Mouse (Mus musculus) lung, postnatal 0 days (tissue): ENCODE measurements at regions not wholly inside any gene's neighbourhood (a gene's known extent, or its start where the extent isn't known, plus 50 kb on each side); places are given as distances from the start of the nearest gene placed in this dataset.

ENCODE experiments used
- ATAC-seq: fragments of 200-750 bp; cut with Nextera tagmentation; 2 replicates; pipeline ENCODE4 v1.8.0; 2017; ENCODE audit warnings: moderate library complexity
- DNase-seq: peaks from one replicate; pipeline ENCODE4 v3.0.0-alpha.2; 2016; ENCODE audit warnings: low spot score
- H3K27ac ChIP-seq: fragments of 300-500 bp; sonication (generic); 2 replicates; pipeline ENCODE4 v1.5.1; 2014; ENCODE audit warnings: antibody characterized with exemption, mild to moderate bottlenecking, low read length, mixed read lengths
- H3K27me3 ChIP-seq: fragments of 300-500 bp; sonication (generic); replicated peaks from 2 replicates; pipeline ENCODE4 v1.6.1; 2014; ENCODE audit warnings: low read length, mixed read lengths; ENCODE audit not compliant: insufficient read depth
- H3K36me3 ChIP-seq: fragments of 300-500 bp; sonication (generic); 2 replicates; pipeline ENCODE4 v1.6.1; 2014; ENCODE audit warnings: low read length, mixed read lengths; ENCODE audit not compliant: insufficient read depth
- H3K4me1 ChIP-seq: fragments of 300-500 bp; sonication (generic); 2 replicates; pipeline ENCODE4 v1.6.1; 2014; ENCODE audit warnings: antibody characterized with exemption, low read depth, low read length, mixed read lengths; ENCODE audit not compliant: insufficient read depth
- H3K4me2 ChIP-seq: fragments of 300-500 bp; sonication (generic); replicated peaks from 2 replicates; pipeline ENCODE4 v1.6.1; 2014; ENCODE audit warnings: low read depth, mild to moderate bottlenecking, low read length, moderate library complexity, mixed read lengths
- H3K4me3 ChIP-seq: fragments of 300-500 bp; sonication (generic); 2 replicates; pipeline ENCODE4 v1.5.1; 2014; ENCODE audit warnings: low read depth, low read length
- H3K9ac ChIP-seq: fragments of 300-500 bp; sonication (generic); replicated peaks from 2 replicates; pipeline ENCODE4 v1.6.1; 2014; ENCODE audit warnings: low read depth, mild to moderate bottlenecking
- H3K9me3 ChIP-seq: fragments of 300-500 bp; sonication (generic); 2 replicates; pipeline ENCODE4 v1.6.1; 2016; ENCODE audit warnings: low read length, mixed read lengths
- CTCF ChIP-seq: IDR thresholded peaks from 2 replicates; pipeline ENCODE4 v1.5.1; 2016; ENCODE audit warnings: antibody characterized with exemption, mild to moderate bottlenecking
- EP300 ChIP-seq: IDR thresholded peaks from 2 replicates; pipeline ENCODE4 v1.6.1; 2016; ENCODE audit warnings: antibody characterized with exemption, mild to moderate bottlenecking, control low read depth
- WGBS: fragments of 180-500 bp; shearing (Covaris S2); extraction: QIAGEN DNeasy Blood & Tissue Kit; methylation state at CpG from one replicate; pipeline ENCODE4 v1.1.7; 2014; 5-methylcytosine and 5-hydroxymethylcytosine counted together

GRCm38 (mm10) chr6:66206197-66206925 lies 254.0 kb downstream of the 4930544G11Rik start:
- Histone ChIP-seq H3K27me3 (no peaks in the 10 kb centered on the region), H3K4me1 (no peaks in the 10 kb centered on the region), H3K9ac (no peak overlapping the region), H3K4me3 (no peak overlapping the region), H3K9me3 (no peaks in the 10 kb centered on the region), H3K4me2 (no peak overlapping the region), H3K27ac (no peak overlapping the region), H3K36me3 (no peaks in the 10 kb centered on the region)
- WGBS = 57% methylated on average over 5 of the region's 5 CpGs
- TF ChIP-seq EP300 (no peak), CTCF (no peak)
- DNase-seq (no peak), ATAC-seq (no peak)

GRCm38 (mm10) chr6:66217543-66217942 lies 265.1 kb downstream of the 4930544G11Rik start:
- Histone ChIP-seq H3K27ac (no peak overlapping the region), H3K36me3 (no peaks in the 10 kb centered on the region), H3K9ac (no peak overlapping the region), H3K27me3 (no peaks in the 10 kb centered on the region), H3K4me1 (no peaks in the 10 kb centered on the region), H3K9me3 (no peaks in the 10 kb centered on the region), H3K4me3 (no peak overlapping the region), H3K4me2 (no peak overlapping the region)
- ATAC-seq (no peak), DNase-seq (no peak)
- WGBS = 49% methylated on average over 2 of the region's 2 CpGs
- TF ChIP-seq EP300 (no peak), CTCF (no peak)

GRCm38 (mm10) chr6:66224164-66224903 lies 271.9 kb downstream of the 4930544G11Rik start:
- ATAC-seq (peak; percentile 68), DNase-seq (peak; percentile 60)
- no peaks in the 10 kb centered on the region for H3K9me3 ChIP-seq
- H3K27me3 ChIP-seq = no peaks in the 10 kb centered on the region
- no peak overlapping the region for H3K4me3 ChIP-seq
- no peak overlapping the region for H3K27ac ChIP-seq
- H3K4me2 ChIP-seq = no peak overlapping the region
- TF ChIP-seq EP300 = no peak
- TF ChIP-seq CTCF = peak; percentile 9; the same call in 1 of the 2 replicates
- no peak overlapping the region for H3K9ac ChIP-seq
- no peaks in the 10 kb centered on the region for H3K4me1 ChIP-seq
- WGBS = 50% methylated on average over 4 of the region's 4 CpGs
- no peaks in the 10 kb centered on the region for H3K36me3 ChIP-seq

- no peaks in the 10 kb centered on the region for H3K27me3 ChIP-seq
- WGBS = 65% methylated on average over 2 of the region's 2 CpGs
- no peak overlapping the region for H3K27ac ChIP-seq
Observed at GRCm38 (mm10) chr6:66236368-66236767, 284.0 kb downstream of the 4930544G11Rik start.

GRCm38 (mm10) chr6:66255378-66255777 lies 279.8 kb upstream of the Mad2l1 start:
- DNase-seq (peak; percentile 82), ATAC-seq (peak; percentile 90)
- Histone ChIP-seq H3K4me3 (no peak overlapping the region), H3K4me1 (no peaks in the 10 kb centered on the region; the same call in 1 of the 2 replicates), H3K36me3 (no peaks in the 10 kb centered on the region), H3K9me3 (no peaks in the 10 kb centered on the region), H3K9ac (no peak overlapping the region), H3K4me2 (no peak overlapping the region), H3K27ac (no peak overlapping the region), H3K27me3 (no peaks in the 10 kb centered on the region)
- 49% methylated on average over 4 of the region's 4 CpGs for WGBS
- TF ChIP-seq CTCF (no peak), EP300 (peak; percentile 72; the same call in 1 of the 2 replicates)

More at GRCm38 (mm10) chr6:66236368-66236767, 284.0 kb downstream of the 4930544G11Rik start:
- H3K4me2 ChIP-seq = no peak overlapping the region
- H3K4me3 ChIP-seq = no peak overlapping the region
- H3K36me3 ChIP-seq = no peaks in the 10 kb centered on the region
- no peaks in the 10 kb centered on the region for H3K4me1 ChIP-seq
- H3K9me3 ChIP-seq = no peaks in the 10 kb centered on the region
- no peak overlapping the region for H3K9ac ChIP-seq
- DNase-seq = no peak
- no peak for ATAC-seq
- no peak for TF ChIP-seq CTCF
- TF ChIP-seq EP300 = no peak

GRCm38 (mm10) chr6:66263429-66263828 lies 271.8 kb upstream of the Mad2l1 start:
- Histone ChIP-seq H3K27ac (no peak overlapping the region), H3K4me2 (no peak overlapping the region), H3K9me3 (no peaks in the 10 kb centered on the region), H3K36me3 (no peaks in the 10 kb centered on the region), H3K4me3 (no peak overlapping the region), H3K4me1 (no peaks in the 10 kb centered on the region), H3K27me3 (no peaks in the 10 kb centered on the region), H3K9ac (no peak overlapping the region)
- DNase-seq = no peak
- WGBS = 78% methylated on average over 3 of the region's 3 CpGs
- TF ChIP-seq EP300 (no peak), CTCF (no peak)
- no peak for ATAC-seq
